Mouse (Mus musculus): Measurements from ENCODE around the gene Pfkl.

GRCm38 (mm10) chr10:78041647-78042046 lies 31.8 kb upstream of the Pfkl start, which contains the start of gene Dnmt3l:
- TF ChIP-seq CTCF (IDR thresholded peaks at IDR 0.05; ENCODE audit: insufficient read depth, low read depth, low read length) (no peak), POLR2A (IDR thresholded peaks at IDR 0.05; ENCODE audit: insufficient read depth, low read depth, low read length) (no peak)

All from olfactory bulb, adult 2 months (tissue).